Mouse (Mus musculus): ENCODE data around the gene Ms4a3.

DNA sequence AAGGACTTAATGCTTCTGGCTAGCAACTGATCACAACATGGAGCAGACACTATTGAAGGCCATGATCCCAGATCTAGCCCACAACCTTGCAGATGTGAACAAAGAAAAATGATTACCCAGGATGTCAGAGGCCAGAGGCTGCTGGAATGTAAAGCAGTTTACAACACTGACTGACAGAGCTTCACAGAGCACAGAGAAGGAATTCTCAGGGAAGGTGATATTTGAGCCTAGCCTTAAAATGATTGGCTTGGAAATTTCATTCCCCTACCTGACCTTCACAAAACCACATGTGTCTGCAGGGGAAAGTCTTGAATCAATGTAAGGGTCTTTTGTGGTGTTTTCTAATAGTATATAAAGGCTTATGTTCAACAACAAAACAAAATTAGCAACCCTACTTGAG is 15.9 kb downstream of the Ms4a3 start:
- TF ChIP-seq CTCF (IDR thresholded peaks at IDR 0.05; ENCODE audit: borderline replicate concordance, control insufficient read depth, extremely low read depth, insufficient read depth, low read length, poor library complexity) (no peak), POLR2A (IDR thresholded peaks at IDR 0.05; ENCODE audit: control insufficient read depth, extremely low read depth, insufficient read depth, low read length, poor library complexity) (no peak)
